Mouse (Mus musculus): Measurements from ENCODE around the gene Rxfp2. TPM values are rescaled to one million over a fixed set of nuclear protein-coding genes. Genes with fewer than 3 reads are reported as not detected.

The Rxfp2 gene
- polyA plus RNA-seq (2014; fragmentation: Nextera tagmentation; extraction: Ambion mirVana), result 0.25 and 0.30 TPM in 2 replicates

- Histone ChIP-seq H3K4me3 (ENCODE audit: low read depth, low read length) (no peak within 1 kb of the TSS), H3K9ac (ENCODE audit: low read length) (no peak within 1 kb of the TSS), H3K27me3 (replicated peaks; ENCODE audit: control insufficient read depth, insufficient read depth, low read length) (no peaks in the 10 kb centered on the region), H3K36me3 (ENCODE audit: control insufficient read depth, insufficient read depth, low read length) (no peaks in the 10 kb centered on the region), H3K27ac (ENCODE audit: low read depth, low read length) (no peak within 1 kb of the TSS), H3K4me2 (ENCODE audit: low read length) (no peak within 1 kb of the TSS), H3K9me3 (replicated peaks; ENCODE audit: control insufficient read depth, low read length) (no peaks in the 10 kb centered on the region), H3K4me1 (ENCODE audit: control insufficient read depth, insufficient read depth, low read length) (no peaks in the 10 kb centered on the region)
- 74% methylated on average over 19 of the region's 19 CpGs for WGBS
- ATAC-seq (no peak), DNase-seq (ENCODE audit: low spot score) (no peak)
These were observed at the start of gene Rxfp2 for GRCm38 (mm10) chr5:150018656-150019055. Gene Rxfp2 (plus strand): TSS chr5:150018675.

GRCm38 (mm10) chr5:149970261-149970660 is 48.2 kb upstream of the Rxfp2 start:
- H3K9me3 ChIP-seq (replicated peaks; ENCODE audit: control insufficient read depth, low read length), result no peaks in the 10 kb centered on the region
- WGBS, result 86% methylated on average over 11 of the region's 11 CpGs
- H3K27ac ChIP-seq (ENCODE audit: low read depth, low read length), result no peak overlapping the region
- no peaks in the 10 kb centered on the region for H3K36me3 ChIP-seq (ENCODE audit: control insufficient read depth, insufficient read depth, low read length)
- H3K4me2 ChIP-seq (ENCODE audit: low read length), result no peak overlapping the region
- no peaks in the 10 kb centered on the region for H3K4me1 ChIP-seq (ENCODE audit: control insufficient read depth, insufficient read depth, low read length)
- DNase-seq (ENCODE audit: low spot score) (no peak), ATAC-seq (no peak)
- no peak overlapping the region for H3K9ac ChIP-seq (ENCODE audit: low read length)
- H3K27me3 ChIP-seq (replicated peaks; ENCODE audit: control insufficient read depth, insufficient read depth, low read length), result no peaks in the 10 kb centered on the region
- H3K4me3 ChIP-seq (ENCODE audit: low read depth, low read length), result no peak overlapping the region

GRCm38 (mm10) chr5:149977027-149977426 is 41.4 kb upstream of the Rxfp2 start:
- no peak overlapping the region for H3K4me3 ChIP-seq (ENCODE audit: low read depth, low read length)
- ATAC-seq (no peak), DNase-seq (ENCODE audit: low spot score) (no peak)
- H3K9me3 ChIP-seq (replicated peaks; ENCODE audit: control insufficient read depth, low read length), result no peaks in the 10 kb centered on the region
- no peak overlapping the region for H3K9ac ChIP-seq (ENCODE audit: low read length)
- no peaks in the 10 kb centered on the region for H3K36me3 ChIP-seq (ENCODE audit: control insufficient read depth, insufficient read depth, low read length)
- H3K4me1 ChIP-seq (ENCODE audit: control insufficient read depth, insufficient read depth, low read length), result no peaks in the 10 kb centered on the region
- H3K27me3 ChIP-seq (replicated peaks; ENCODE audit: control insufficient read depth, insufficient read depth, low read length), result no peaks in the 10 kb centered on the region
- WGBS, result 80% methylated on average over 2 of the region's 2 CpGs
- H3K27ac ChIP-seq (ENCODE audit: low read depth, low read length), result no peak overlapping the region
- no peak overlapping the region for H3K4me2 ChIP-seq (ENCODE audit: low read length)

GRCm38 (mm10) chr5:149983621-149984020 is 34.9 kb upstream of the Rxfp2 start:
- WGBS, result 82% methylated on average over 4 of the region's 4 CpGs
- H3K4me2 ChIP-seq (ENCODE audit: low read length), result no peak overlapping the region
- DNase-seq (ENCODE audit: low spot score) (peak; percentile 12), ATAC-seq (no peak)
- no peaks in the 10 kb centered on the region for H3K9me3 ChIP-seq (replicated peaks; ENCODE audit: control insufficient read depth, low read length)
- no peak overlapping the region for H3K9ac ChIP-seq (ENCODE audit: low read length)
- H3K27me3 ChIP-seq (replicated peaks; ENCODE audit: control insufficient read depth, insufficient read depth, low read length), result no peaks in the 10 kb centered on the region
- no peaks in the 10 kb centered on the region for H3K4me1 ChIP-seq (ENCODE audit: control insufficient read depth, insufficient read depth, low read length)
- H3K4me3 ChIP-seq (ENCODE audit: low read depth, low read length), result no peak overlapping the region
- H3K36me3 ChIP-seq (ENCODE audit: control insufficient read depth, insufficient read depth, low read length), result no peaks in the 10 kb centered on the region
- no peak overlapping the region for H3K27ac ChIP-seq (ENCODE audit: low read depth, low read length)

GRCm38 (mm10) chr5:149994578-149994977 is 23.9 kb upstream of the Rxfp2 start:
- 74% methylated on average over 5 of the region's 5 CpGs for WGBS
- H3K4me2 ChIP-seq (ENCODE audit: low read length), result no peak overlapping the region
- H3K4me3 ChIP-seq (ENCODE audit: low read depth, low read length), result no peak overlapping the region
- no peak overlapping the region for H3K9ac ChIP-seq (ENCODE audit: low read length)
- ATAC-seq (no peak), DNase-seq (ENCODE audit: low spot score) (no peak)
- no peaks in the 10 kb centered on the region for H3K36me3 ChIP-seq (ENCODE audit: control insufficient read depth, insufficient read depth, low read length)
- H3K9me3 ChIP-seq (replicated peaks; ENCODE audit: control insufficient read depth, low read length), result no peaks in the 10 kb centered on the region
- H3K4me1 ChIP-seq (ENCODE audit: control insufficient read depth, insufficient read depth, low read length), result no peaks in the 10 kb centered on the region
- H3K27ac ChIP-seq (ENCODE audit: low read depth, low read length), result no peak overlapping the region
- no peaks in the 10 kb centered on the region for H3K27me3 ChIP-seq (replicated peaks; ENCODE audit: control insufficient read depth, insufficient read depth, low read length)

DNA sequence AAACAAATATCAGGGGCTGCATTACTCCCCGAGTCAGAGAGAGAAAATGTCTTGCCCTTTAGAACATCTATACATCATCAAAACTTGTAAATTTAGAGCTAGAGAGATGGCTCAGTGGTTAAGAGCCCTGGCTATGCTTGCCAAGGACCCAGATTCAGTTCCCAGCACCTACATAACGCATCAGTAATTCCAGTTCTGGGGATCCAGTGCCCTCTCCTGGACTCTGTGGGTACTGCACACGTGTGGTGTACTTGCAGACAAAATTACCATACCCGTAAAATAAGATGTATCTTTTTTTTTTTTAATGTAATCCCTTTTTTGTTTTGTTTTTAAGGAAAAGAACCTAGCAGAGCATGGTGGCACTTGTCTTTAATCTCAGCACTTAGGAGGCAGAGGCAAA is 21.9 kb upstream of the Rxfp2 start:
- no peak overlapping the region for H3K4me3 ChIP-seq (ENCODE audit: low read depth, low read length)
- H3K4me1 ChIP-seq (ENCODE audit: control insufficient read depth, insufficient read depth, low read length), result no peaks in the 10 kb centered on the region
- ATAC-seq (no peak), DNase-seq (ENCODE audit: low spot score) (no peak)
- H3K9ac ChIP-seq (ENCODE audit: low read length), result no peak overlapping the region
- no peak overlapping the region for H3K4me2 ChIP-seq (ENCODE audit: low read length)
- no peaks in the 10 kb centered on the region for H3K27me3 ChIP-seq (replicated peaks; ENCODE audit: control insufficient read depth, insufficient read depth, low read length)
- 91% methylated on average over 4 of the region's 4 CpGs for WGBS
- H3K27ac ChIP-seq (ENCODE audit: low read depth, low read length), result no peak overlapping the region
- H3K9me3 ChIP-seq (replicated peaks; ENCODE audit: control insufficient read depth, low read length), result no peaks in the 10 kb centered on the region
- H3K36me3 ChIP-seq (ENCODE audit: control insufficient read depth, insufficient read depth, low read length), result no peaks in the 10 kb centered on the region

DNA sequence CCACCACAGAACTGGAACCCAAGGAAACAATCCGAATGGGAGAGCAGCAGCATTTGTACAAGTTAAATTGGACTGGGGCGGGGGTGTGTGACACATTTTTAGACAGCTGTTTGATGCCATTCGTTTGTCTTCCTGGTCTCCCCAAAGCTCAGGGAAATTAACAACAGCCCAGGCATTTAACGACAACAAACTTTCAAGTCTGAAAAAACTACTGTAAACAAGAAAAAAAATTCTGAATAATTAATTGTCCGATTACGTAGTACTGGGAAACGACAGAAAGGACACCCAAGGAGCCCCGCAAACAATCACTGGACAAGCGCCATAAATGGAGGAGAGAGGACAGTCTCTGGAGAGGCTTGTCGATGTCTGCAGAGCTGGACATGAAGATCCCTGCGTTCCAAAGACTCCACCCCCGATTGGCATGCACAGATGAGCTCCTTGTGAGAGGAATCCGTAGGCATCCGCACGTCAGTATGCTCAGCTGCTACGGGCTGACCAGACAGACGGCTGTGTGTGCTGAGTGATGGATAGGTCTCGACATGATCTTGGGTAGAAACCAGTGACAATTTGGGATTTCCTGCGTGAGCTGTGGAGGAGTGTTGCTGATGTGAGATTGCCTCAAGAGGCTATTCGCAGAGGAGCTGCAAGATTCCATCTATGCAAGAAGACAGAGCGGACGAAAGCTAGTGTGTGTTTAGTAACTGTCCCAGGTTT is 21.0 kb upstream of the Rxfp2 start:
- H3K4me1 ChIP-seq (ENCODE audit: control insufficient read depth, insufficient read depth, low read length), result no peaks in the 10 kb centered on the region
- no peak overlapping the region for H3K27ac ChIP-seq (ENCODE audit: low read depth, low read length)
- no peaks in the 10 kb centered on the region for H3K9me3 ChIP-seq (replicated peaks; ENCODE audit: control insufficient read depth, low read length)
- no peak overlapping the region for H3K4me2 ChIP-seq (ENCODE audit: low read length)
- DNase-seq (ENCODE audit: low spot score) (no peak), ATAC-seq (no peak)
- no peaks in the 10 kb centered on the region for H3K27me3 ChIP-seq (replicated peaks; ENCODE audit: control insufficient read depth, insufficient read depth, low read length)
- H3K9ac ChIP-seq (ENCODE audit: low read length), result no peak overlapping the region
- 86% methylated on average over 22 of the region's 22 CpGs for WGBS
- H3K4me3 ChIP-seq (ENCODE audit: low read depth, low read length), result no peak overlapping the region
- no peaks in the 10 kb centered on the region for H3K36me3 ChIP-seq (ENCODE audit: control insufficient read depth, insufficient read depth, low read length)

- no peak for DNase-seq (ENCODE audit: low spot score)
- Histone ChIP-seq H3K9ac (ENCODE audit: low read length) (no peak overlapping the region), H3K27me3 (replicated peaks; ENCODE audit: control insufficient read depth, insufficient read depth, low read length) (no peaks in the 10 kb centered on the region), H3K27ac (ENCODE audit: low read depth, low read length) (no peak overlapping the region), H3K4me1 (ENCODE audit: control insufficient read depth, insufficient read depth, low read length) (no peaks in the 10 kb centered on the region), H3K36me3 (ENCODE audit: control insufficient read depth, insufficient read depth, low read length) (no peaks in the 10 kb centered on the region), H3K4me2 (ENCODE audit: low read length) (no peak overlapping the region), H3K4me3 (ENCODE audit: low read depth, low read length) (no peak overlapping the region), H3K9me3 (replicated peaks; ENCODE audit: control insufficient read depth, low read length) (no peaks in the 10 kb centered on the region)
- no peak for ATAC-seq
- WGBS, result 78% methylated on average over 7 of the region's 7 CpGs
These were observed 20.2 kb upstream of the Rxfp2 start for GRCm38 (mm10) chr5:149998311-149998710.

DNA sequence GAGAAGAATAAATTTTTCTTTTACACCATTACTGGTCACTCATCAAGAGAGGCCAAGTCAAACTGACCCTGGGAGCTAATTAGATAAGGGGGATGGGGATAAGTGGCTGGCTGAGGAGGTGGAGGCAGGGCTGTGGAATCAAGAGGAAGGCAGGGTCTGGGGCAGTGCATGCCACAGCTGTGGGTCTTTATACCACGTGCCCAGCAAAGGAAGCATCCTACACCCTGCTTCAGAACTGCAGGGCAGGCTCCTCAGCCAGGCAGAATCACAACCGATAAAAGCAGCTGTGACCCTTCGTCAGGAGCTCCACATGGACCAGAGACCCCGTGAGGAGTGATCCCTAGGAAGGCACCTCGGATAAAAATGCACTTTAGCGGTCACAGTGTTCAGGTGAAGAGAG is 13.1 kb upstream of the Rxfp2 start:
- ATAC-seq, result no peak
- no peak overlapping the region for H3K27ac ChIP-seq (ENCODE audit: low read depth, low read length)
- H3K4me1 ChIP-seq (ENCODE audit: control insufficient read depth, insufficient read depth, low read length), result no peaks in the 10 kb centered on the region
- no peaks in the 10 kb centered on the region for H3K36me3 ChIP-seq (ENCODE audit: control insufficient read depth, insufficient read depth, low read length)
- 55% methylated on average over 6 of the region's 6 CpGs for WGBS
- H3K4me2 ChIP-seq (ENCODE audit: low read length), result no peak overlapping the region
- no peak overlapping the region for H3K4me3 ChIP-seq (ENCODE audit: low read depth, low read length)
- H3K9ac ChIP-seq (ENCODE audit: low read length), result no peak overlapping the region
- H3K27me3 ChIP-seq (replicated peaks; ENCODE audit: control insufficient read depth, insufficient read depth, low read length), result no peaks in the 10 kb centered on the region
- no peak for DNase-seq (ENCODE audit: low spot score)
- H3K9me3 ChIP-seq (replicated peaks; ENCODE audit: control insufficient read depth, low read length), result no peaks in the 10 kb centered on the region
